Mouse (Mus musculus): Measurements from ENCODE around the gene Gsg1l2. TPM values are rescaled to one million over a fixed set of nuclear protein-coding genes. Genes with fewer than 3 reads are reported as not detected.
A peak's percentile ranks its signal among the peaks of the same experiment; 100 is the strongest.

Gene Gsg1l2
- total RNA-seq, 1 experiment from 2014 or later: not detected

DNA sequence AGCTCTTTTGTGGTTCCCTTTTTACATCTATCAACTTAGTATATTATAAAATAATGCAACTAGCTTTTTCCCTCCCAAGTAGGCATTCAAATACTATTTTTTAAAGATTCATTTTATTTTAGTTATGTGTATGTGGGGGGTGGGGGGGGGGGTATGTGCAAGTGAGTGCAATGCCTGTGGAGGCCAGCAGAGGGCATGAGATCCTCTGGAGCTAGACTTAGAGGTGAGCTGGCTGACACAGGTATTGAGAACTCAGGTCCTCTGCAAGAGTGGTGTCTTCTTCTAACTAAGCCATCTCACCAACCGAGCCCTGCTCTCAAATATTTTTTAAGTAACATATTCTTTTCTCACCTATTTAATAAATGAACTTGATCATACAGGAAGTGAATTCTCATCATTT, 31.1 kb downstream of the Gsg1l2 start:
- ATAC-seq (replicated peaks in 1 of 2; ENCODE audit: insufficient read depth in 1 of 2, low FRiP score in 2 of 2, low TSS enrichment in 1 of 2, low read depth in 1 of 2, poor library complexity in 2 of 2, severe bottlenecking in 2 of 2): no peak

DNA sequence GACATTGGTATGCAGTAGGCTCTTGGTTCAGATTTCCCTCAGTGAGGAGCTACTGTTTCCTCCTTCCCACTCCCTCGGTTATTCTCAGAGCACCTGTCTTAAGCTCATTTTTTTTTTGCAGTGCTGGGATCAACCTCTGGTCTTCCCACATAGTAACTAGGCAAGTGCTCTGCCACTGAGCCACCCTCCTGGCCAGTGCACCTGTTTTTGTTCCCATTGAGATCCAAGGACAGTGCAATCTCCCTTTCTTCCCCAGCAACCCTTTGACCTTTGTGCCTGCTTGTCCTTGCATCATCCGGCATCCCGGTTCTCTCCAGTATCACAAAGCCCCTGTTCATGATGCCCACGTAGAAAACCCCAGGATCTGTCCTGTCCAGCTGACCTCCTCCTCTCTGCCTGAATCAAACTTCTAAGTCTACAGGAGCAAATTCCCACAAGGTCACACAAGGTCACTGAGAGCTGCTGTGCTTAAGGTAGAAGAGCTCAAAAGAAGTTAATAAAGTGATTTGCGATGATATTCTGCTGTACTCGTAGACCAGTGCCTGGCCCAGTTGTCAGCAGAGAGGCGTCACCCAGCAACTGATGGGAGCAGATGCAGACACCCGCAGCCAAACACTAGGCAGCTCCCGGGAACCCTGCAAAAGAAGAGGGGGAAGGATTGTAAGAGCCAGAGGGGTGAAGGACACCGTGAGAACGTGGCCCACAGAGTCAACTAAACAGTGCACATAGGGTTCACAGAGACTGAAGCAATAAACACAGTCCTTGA, 32.6 kb downstream of the Gsg1l2 start:
- ATAC-seq (replicated peaks in 1 of 2; ENCODE audit: insufficient read depth in 1 of 2, low FRiP score in 2 of 2, low TSS enrichment in 1 of 2, low read depth in 1 of 2, poor library complexity in 2 of 2, severe bottlenecking in 2 of 2): no peak

DNA sequence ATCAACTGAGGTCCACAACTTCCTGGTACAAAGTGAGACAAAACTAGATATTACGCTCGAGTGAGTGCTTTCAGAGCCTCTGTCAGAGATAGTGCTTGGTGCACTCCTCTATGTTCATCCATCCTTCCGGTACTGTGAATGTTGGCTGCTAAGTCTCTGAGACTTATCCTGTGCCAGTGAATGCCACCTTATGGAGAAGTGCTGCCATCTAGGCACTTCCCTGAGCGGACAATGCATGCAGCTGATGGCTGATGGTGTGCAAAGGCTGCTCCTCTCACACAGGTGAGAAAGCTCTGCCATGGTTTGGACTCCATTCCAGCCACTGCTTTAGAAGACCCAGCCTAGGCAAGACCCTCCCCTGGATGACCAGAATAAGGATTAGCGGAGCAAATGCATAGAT, 33.6 kb downstream of the Gsg1l2 start:
- no peak for ATAC-seq (replicated peaks in 1 of 2; ENCODE audit: insufficient read depth in 1 of 2, low FRiP score in 2 of 2, low TSS enrichment in 1 of 2, low read depth in 1 of 2, poor library complexity in 2 of 2, severe bottlenecking in 2 of 2)

DNA sequence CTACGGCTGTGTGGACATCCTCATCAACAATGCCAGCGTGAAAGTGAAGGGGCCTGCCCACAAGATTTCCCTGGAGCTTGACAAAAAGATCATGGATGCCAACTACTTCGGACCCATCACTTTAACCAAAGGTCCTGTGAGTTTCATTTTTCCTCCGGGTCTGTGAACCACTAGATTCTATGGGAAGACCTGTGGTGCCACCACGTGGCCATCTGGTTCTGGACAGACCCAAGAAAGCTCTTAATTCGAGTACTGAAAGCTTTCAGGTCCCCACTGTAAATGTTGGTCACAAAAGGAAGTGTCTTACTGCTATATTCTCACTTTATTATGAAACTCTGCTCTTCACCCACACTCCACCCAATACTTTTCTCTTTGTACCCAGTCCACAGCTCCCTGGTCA, 37.1 kb downstream of the Gsg1l2 start:
- ATAC-seq (replicated peaks in 1 of 2; ENCODE audit: insufficient read depth in 1 of 2, low FRiP score in 2 of 2, low TSS enrichment in 1 of 2, low read depth in 1 of 2, poor library complexity in 2 of 2, severe bottlenecking in 2 of 2): no peak

DNA sequence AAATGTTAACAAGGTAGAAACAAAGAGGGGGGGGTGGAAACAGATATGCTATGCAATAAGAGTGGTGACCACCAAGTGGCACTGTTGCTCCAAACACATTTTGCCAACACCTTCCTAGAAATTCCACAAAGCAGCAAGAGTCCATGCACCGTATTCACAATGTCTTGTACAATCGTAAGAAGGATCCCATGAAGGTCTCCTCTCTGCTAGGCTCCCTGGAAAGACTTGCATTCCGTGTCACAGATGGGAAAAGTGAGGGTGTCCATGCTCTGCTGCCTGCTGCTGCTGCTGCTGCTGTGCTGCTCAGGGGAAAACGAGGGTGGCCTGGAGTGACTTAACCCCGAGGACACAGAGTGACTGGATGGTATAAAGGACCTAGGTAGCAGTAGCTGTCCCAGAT, 45.2 kb downstream of the Gsg1l2 start:
- peak in 1 of 2 experiments; percentile 56; a peak in 1 of 4 replicates for ATAC-seq (replicated peaks in 1 of 2; ENCODE audit: insufficient read depth in 1 of 2, low FRiP score in 2 of 2, low TSS enrichment in 1 of 2, low read depth in 1 of 2, poor library complexity in 2 of 2, severe bottlenecking in 2 of 2)

DNA sequence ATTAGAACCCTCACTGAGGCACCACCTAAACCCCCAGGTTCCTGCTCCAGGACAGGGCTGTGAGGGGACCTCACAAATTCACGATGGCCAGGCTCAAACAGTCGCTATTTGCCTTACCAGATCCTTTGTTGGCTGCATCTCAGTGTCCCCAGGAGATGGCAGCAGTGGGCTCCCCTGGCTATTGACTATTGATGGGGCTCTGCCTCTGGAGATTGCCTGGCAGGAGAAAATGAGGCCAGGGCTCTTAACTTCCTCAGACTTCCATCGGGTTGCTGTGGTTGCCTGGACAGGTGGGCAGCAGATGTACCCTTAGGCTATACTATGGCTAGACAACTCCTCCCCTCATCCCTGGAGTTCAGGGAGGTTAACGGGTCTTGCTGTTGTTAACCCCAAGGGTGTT, 45.8 kb downstream of the Gsg1l2 start:
- ATAC-seq (replicated peaks in 1 of 2; ENCODE audit: insufficient read depth in 1 of 2, low FRiP score in 2 of 2, low TSS enrichment in 1 of 2, low read depth in 1 of 2, poor library complexity in 2 of 2, severe bottlenecking in 2 of 2): peak; percentile 74 to 78

DNA sequence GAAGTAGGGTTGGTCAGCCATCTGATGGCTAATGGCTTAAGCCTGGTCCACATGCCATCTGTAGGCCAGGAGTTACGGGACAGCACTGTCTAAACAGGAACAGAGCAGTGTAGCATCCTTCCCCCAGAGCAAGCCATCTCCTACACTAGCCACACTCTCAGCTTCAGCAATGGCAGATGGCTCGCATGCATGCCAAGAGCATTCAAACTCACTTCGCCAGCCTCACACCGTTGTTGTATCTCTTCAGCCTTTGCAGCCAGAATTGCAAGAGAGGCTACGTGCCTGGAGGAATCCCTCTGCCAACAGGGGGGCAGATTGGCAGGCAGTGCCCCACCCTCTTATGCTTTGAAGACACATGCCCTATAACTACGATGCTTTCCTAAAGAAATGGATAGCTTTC, 47.2 kb downstream of the Gsg1l2 start:
- no peak for ATAC-seq (replicated peaks in 1 of 2; ENCODE audit: insufficient read depth in 1 of 2, low FRiP score in 2 of 2, low TSS enrichment in 1 of 2, low read depth in 1 of 2, poor library complexity in 2 of 2, severe bottlenecking in 2 of 2)

DNA sequence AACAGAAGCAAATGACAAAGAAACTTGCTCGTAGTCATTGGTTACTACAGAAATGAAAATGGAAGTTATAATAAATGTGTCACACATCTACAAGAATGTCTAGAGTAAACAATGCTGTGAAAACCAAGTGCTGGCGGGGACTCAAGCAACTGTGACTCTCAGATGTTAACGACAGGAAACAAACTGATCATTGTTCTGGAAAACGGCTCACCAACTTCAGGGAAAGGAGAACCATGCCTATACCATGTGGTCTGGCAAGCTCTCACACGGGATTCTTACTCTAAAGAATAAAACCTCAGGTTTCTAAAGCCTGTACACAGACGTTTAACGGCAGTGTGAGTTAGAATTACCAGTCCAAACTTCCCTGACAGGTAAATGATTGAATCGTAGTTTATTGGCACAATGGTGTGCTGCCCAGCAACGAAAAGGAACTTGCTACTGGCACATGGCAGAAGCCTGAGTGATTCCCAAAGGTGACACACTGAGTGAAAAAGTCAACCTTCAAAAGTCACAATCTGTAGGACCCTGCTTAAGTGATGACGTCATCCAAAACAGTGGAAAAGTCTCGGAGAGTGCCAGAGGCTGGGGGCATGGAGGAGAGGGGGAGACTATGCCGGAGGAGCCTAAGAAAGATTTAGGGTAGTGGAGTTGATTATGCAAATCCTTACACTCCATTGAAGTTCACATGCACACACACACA, 54.1 kb downstream of the Gsg1l2 start:
- ATAC-seq (replicated peaks in 1 of 2; ENCODE audit: insufficient read depth in 1 of 2, low FRiP score in 2 of 2, low TSS enrichment in 1 of 2, low read depth in 1 of 2, poor library complexity in 2 of 2, severe bottlenecking in 2 of 2): peak; percentile 22 to 25; a peak in 3 of 4 replicates

DNA sequence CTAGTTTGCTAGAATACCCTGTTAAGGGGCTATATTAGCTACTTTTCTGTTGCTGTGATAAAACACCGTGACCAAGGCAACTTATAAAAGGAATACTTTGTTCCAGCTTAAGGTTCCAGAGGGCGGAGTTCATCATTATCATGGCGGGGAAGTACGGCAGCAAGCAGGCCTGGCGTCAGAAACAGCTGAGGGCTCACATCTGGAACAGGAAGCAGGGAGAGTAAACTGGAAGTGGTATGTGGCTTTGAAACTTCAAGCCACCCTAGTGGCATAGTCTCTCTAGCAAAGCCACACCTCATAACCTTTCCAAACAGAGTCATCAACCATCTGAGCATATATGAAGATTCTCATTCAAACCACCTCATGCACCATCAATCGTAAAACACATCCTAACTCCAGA, 55.1 kb downstream of the Gsg1l2 start:
- ATAC-seq (replicated peaks in 1 of 2; ENCODE audit: insufficient read depth in 1 of 2, low FRiP score in 2 of 2, low TSS enrichment in 1 of 2, low read depth in 1 of 2, poor library complexity in 2 of 2, severe bottlenecking in 2 of 2): no peak

DNA sequence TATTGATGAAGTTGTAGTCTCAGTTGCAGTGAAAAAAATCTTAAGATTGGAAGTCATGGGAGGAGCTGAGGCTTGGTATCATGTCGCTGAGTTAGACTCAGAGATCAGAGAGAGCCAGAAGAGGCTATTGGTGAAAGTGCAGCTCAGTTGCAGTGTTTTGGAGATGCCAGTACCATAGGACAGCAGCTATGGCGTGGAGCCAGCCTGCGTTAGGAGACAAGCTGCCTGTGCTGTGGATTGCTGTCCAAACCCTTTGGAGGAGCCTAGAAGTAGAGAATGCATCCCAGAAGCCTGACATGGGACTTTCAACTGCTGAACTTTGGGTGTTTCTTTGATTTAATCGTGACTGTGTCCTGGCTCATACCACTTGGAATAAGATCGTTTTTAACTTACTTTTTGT, 57.4 kb downstream of the Gsg1l2 start:
- ATAC-seq (replicated peaks in 1 of 2; ENCODE audit: insufficient read depth in 1 of 2, low FRiP score in 2 of 2, low TSS enrichment in 1 of 2, low read depth in 1 of 2, poor library complexity in 2 of 2, severe bottlenecking in 2 of 2): no peak

DNA sequence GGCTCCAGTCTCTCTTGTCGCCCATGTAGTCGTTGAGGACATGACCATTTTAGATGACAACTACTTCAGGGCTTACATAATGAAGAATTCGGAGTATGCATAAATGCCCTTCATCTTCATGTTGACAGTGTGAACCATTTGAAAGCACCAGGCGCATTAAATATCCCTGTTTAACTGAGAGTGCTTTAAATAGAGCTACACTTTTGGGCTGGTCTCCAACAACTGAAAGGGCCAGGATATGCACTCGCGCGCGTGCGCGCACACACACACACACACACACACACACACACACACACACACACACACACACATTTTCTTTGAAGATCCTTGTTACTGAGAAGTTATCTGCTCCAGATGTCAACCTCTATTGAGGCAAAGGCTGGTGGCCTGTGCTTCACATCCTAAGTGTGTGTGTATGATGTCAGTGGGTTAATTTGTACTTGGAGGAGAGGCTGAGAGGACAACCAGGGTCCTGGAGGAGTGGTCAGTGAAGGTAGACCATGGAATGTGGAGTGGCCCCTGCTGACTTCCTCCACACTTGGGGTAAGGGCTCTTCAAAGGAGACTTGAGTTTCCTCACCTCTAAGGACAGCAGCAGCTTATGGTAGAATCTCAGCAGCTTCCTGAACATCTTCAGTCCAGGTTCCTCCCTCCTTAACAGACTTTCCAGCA, 61.1 kb downstream of the Gsg1l2 start:
- no peak for ATAC-seq (replicated peaks in 1 of 2; ENCODE audit: insufficient read depth in 1 of 2, low FRiP score in 2 of 2, low TSS enrichment in 1 of 2, low read depth in 1 of 2, poor library complexity in 2 of 2, severe bottlenecking in 2 of 2)

Other genes starting within 250 kb of the Gsg1l2 start
- gene Rcvrn, start 79.3 kb upstream of the Gsg1l2 start, total RNA-seq (2017): not detected in 2 replicates
- gene Glp2r, start 3.5 kb upstream of the Gsg1l2 start, total RNA-seq (2017): not detected in 2 replicates
- not detected in 2 replicates for gene Dhrs7c, start 23.6 kb downstream of the Gsg1l2 start, total RNA-seq (2017)
- not detected in 2 replicates for gene Usp43, start 147.5 kb downstream of the Gsg1l2 start, total RNA-seq (2017)
- gene Cfap52, start 191.0 kb downstream of the Gsg1l2 start, total RNA-seq (2017): not detected in 2 replicates
- gene Stx8, start 191.6 kb downstream of the Gsg1l2 start, total RNA-seq (2017): 12.3 and 29.1 TPM in 2 replicates